Mouse (Mus musculus) skeletal muscle tissue, adult 2 months (tissue): ENCODE measurements around the gene Vmac.
A peak's percentile ranks its signal among the peaks of the same experiment; 100 is the strongest.

Source experiments
- DNase-seq: peaks from one replicate; pipeline ENCODE4 v3.0.0-alpha.2; 2012; ENCODE audit warnings: low read depth, low spot score

Vmac gene

DNA sequence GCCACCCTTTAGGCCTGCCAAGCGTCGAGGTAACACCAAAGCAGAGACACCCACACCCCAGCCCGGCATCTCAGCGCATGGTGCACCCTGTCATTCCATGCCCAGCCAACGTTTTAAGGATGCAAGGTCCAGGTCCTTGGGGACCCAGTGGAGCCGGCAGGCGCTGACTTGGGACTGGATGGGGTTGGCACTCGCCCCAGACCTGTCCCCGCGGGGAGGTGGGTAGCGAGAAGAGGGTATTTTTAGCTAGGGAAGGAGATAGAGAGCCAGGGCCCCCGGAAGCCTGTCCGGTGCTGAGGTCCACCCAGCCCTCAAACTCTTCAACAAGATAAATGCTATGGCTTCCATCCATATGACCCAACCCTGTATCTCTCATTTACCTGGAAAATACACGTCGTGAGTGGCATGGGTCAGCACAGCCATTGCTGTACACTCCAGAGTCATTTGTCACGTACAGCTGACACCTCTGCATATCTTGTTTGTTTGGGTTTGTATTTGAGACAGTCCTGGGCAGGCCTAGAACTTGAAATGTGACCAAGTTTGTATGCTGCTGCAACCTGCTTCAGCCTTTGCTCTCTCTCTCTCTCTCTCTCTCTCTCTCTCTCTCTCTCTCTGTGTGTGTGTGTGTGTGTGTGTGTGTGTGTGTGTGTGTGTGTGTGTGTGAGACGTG, 22.4 kb upstream of the Vmac start:
- DNase-seq, result no peak

DNA sequence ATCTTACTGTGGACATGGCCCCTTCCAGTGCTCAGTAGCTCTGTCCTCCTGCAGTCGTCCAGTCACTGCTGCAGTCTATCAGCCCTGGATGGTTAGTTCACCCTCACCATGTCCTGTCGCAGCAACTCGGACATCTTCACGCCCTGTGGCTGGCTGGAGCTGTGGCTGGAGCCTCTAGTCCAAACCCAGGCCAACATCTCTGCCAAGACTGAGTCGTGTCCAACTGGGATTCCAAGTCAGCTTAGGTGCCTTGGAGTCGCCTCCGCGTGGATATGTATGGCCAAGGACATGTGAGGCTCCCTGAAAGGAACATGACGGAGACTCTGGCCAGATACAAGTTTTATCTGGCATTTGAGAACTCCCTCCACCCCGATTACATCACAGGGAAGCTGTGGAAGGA, 20.4 kb upstream of the Vmac start:
- DNase-seq, result no peak

DNA sequence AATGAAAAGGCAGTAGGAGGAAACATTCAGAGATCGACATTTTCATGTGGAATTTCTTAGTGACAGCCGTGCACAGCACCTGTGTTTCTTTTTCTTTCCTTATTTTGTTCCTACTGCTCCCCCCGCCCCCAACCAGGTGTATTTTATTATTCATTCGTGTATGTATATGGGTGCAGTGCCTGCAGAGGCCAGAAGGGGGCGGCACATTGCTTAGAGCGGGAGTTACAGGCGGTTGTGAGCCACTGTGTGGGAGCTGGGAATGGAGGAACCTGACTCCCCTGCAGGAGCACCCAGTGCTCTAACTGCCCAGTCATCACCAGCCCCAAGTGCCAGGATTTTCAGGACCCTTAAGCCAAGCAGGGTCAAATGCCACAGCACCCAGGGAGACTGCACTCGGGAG, 18.7 kb upstream of the Vmac start:
- no peak for DNase-seq

DNA sequence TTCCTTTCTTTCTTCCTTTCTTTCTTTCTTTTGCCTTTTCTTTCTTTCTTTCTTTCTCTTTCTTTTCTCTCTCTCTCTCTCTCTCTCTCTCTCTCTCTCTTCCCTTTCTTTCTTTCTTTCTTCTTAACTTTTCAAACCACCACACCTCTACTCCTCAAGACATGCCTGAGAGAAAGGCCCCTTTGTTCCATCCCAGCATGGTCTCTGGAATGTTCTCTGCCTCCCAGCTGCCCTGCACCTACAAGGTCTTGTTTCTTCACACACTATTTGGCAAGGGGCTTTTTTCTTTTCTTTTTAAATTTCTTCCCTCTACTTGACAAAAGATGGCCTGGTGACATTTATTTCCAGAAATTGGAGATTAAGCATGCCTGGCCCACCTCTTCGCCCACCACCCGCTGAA, 11.8 kb upstream of the Vmac start:
- DNase-seq, result no peak

DNA sequence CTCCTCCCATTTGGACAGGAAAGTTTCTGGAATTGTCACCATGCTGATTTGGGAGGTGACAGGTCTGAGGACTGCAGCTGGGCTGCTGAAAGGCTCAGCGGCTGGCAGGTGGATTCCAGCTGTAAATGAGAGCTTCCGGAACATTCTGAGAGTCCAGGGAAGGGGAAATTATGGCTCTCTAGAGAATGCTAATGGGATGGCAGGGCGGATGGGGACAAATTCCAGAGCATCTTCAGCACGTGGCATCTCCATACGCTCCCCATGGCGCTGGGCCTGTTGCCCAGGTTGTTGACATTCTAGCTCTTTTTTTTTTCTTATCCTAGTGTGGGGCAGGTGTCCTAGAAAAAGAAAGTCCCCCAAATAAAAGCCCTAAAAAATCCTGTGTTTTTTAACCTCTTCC, 11.3 kb upstream of the Vmac start:
- no peak for DNase-seq

DNA sequence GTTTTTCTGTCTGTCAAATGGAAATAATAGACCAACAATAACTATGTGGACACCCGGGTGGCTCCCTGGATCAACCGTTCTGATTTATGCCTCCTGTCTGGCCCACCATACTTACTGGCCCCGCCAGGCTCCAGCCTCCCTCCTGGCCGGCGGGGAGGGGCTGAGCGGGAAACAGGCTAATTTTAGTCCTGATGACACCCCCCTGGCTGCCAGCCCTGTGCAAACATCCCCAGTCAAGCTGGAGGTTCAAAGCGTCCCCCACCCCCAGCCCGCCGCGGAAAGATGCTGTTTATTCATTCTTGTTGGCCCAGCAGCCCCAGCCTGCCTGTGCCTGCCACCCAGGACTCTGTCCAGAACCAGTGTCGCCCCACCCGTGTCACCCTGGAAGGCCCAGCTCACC, 10.3 kb upstream of the Vmac start:
- no peak for DNase-seq

DNA sequence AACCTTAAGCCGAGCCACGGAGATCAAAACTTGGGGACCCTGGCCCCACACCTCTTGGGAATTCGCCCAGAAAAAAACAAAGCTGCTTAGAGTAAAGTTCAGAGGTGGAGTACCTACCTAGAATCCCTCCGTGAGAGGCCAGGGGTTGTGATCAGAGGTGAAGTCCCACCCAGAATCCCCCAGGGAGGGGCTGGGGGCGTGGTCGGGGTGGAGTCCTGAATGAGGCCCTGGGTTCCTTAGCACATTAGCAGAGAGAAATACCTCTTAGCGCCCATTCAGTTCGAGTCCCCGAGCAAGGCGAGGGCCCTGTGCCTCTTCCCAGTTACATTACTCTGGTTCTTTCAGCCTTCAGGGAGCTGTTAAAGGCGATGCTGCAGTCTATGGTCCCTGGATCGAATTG, 9.8 kb upstream of the Vmac start:
- no peak for DNase-seq

DNA sequence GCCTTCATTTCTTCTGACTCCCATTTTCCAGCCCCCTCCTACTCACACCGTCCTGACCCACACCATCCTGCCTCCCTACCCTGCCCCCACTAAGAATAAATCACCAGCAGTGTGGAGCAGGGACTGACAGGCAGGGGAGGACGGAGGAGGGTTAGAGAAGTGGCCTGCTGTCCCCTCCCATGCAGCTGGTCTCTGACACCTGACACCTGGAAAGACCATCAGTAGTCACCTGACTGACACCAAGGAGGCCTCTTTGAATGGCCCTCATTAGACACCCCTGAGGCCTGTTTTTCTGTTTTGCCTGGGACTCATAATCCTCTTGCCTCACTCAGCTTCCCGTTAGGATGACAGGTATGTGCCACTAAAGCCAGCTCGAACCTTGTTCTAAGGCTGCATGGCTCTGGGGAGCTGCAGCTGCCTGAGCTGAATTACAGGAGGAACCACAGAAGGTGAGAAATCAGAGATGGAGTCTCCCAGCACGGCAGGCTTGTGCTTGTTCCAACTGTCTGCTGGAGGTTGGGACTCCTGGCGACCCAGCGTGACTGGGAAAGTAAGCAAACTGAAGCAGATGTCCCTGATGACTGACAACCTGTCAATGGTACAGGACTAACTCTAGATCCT, 9.3 kb upstream of the Vmac start:
- no peak for DNase-seq

DNA sequence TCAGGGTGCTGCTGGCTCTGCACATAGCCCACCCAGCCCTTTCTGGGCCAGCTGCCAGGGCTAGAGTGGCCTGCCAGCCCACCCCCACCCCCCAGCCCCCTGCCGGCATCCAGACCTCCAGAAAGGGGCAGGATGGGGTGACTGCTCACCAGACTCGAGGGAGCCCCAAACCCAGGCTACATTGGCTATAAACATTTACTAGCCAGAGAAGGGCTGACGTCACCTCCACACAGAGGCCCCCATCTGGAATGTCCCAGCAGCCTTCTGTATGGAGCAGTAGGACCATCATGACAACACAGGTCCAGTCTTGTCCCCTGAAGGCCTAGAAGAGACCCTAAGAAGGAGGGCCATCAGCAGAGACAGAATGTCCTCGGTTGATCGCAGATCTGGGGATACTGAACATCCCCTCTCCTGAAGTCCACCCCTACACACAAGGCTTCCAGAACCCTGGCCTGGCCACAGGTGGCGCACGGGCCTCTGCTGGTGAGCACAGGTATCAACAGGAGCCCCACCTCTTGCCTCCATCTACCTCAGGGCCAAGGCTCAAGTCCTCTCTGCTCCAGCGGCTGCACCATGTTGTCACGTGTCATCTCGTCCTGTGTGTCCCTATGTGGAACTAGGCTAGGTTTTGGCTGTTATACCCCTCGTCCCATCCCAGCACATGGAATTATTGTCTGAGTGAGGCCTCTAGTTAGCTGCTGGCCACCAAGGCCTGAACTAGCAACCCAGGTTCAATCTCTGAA, 5.8 kb upstream of the Vmac start:
- DNase-seq, result no peak

DNA sequence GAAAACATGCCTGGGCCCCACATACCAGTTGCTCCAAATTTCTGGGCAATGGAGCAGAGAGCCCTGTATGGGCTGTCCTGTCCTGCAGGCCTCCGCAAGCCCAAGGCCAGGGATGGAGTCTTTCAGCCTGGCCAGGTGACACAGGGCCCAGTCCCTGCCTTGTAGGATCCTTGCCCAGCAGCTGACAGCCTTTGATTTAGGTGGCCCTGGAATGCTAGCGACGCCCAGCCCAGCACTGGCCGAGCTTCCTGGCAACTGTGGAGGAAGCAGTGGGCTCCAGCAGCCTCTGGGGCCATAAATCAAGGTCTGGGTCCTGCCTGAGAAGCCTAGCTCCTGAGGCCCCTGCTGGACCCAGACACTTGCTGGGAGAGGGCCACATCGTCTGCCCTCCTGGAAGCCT, 4.6 kb upstream of the Vmac start:
- peak; percentile 70 for DNase-seq

DNA sequence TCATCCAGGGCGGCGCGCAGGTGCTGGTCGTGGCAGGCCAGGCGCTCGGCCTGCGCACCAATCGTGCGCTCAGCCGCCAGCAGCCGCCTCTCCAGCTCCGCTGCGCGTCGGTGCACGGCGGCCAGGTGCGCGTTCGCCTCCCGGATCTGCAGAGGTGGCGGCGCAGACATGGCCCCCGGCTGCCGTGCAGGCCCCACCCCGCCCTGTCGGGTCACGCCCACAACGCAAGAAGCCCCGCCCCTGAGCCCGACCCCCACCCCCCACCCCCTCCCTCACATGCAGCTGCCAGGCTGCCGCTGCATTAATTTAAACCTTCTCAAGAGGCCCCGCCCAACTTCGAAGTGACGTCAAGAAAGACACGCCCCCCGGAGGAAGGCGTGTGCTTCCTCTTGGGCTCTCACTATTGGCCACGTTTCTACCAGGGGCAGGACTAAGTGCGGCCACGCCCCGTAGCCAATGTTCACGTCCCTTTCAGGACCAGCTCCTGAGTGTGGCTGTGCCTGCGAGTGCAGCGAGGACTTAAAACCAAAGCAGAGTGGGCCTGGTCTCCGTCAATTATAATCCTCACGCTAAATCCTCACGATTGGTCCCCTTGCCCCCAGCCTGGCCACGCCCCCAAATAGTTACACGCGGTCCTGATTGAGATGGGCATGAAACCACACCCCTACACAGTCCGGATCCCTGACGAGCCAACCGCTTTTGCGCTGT, 1.0 kb downstream of the Vmac start:
- peak; percentile 99 for DNase-seq

DNA sequence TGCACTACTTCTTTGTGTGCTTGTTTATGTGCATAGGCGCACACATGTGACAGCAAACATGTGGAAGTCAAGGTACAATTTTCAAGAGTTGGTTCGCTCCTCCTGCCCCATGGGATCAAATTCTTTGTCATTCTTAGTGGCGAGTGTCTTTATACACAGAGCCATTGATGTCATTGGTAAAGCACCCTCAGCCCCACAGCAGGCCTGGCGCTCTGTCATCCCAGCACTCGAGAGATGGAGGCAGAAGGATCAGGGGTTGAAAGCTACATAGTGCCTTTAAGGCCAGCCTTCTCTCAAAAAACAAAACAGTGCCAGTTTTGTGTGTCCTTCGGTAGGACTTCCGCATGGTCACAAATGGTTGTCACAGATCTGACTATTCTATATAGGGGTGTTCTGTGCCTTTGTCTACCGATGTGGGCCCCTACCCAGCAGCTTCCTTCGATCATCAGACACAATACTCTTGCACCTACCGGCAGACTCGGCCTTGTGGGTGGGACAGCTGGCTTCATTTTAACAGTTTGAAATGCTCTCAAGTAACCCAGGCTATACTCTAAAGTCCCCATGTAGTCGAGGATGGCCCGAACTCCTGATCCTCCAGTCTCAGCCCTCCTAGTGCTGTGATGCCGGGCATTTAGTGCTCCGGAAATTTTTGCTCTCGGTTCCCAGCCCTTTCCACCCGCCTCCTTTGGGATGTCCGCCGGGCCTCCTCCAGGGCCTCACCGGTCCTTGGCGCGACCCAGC, 1.7 kb downstream of the Vmac start:
- DNase-seq, result no peak

DNA sequence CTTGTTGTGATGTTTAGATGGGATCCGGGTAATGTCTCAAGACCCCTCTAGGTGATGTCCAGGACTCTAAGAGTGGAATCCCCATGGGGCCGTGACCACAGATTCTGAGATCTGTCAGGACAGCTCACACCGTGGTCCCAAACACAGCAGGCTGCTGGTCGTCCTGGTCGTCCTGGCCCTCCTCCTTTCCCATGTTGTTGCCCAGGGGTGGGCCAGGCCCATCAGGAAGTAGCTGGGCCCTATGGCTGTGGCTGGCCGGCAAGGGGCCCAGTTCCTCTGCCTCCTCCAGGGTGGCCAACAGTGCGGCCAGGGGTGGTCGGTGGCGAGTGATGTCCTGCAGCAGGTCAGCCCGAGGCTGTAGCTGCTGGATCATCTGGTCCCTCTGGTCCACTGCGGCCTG, 2.5 kb downstream of the Vmac start:
- DNase-seq, result no peak

DNA sequence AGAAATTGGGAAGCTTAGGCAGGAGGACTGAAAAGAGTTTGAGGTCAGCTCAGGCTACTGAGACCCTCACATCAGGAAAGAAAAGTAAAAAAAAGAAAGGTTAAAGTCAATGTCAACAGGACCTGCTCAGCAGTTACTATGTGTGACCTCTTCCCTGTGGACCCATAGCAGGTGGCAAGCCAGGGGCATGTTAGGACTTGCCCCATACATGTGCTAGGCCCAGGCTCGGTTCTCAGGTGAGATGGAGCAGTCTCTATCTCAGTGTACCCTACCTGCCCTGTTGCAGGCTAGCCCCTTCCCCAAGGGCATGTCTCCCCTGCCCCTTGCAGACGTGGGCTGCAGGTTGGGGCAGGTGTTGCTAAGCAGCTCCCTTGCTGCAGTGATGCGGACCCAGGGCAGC, 8.1 kb downstream of the Vmac start:
- no peak for DNase-seq

DNA sequence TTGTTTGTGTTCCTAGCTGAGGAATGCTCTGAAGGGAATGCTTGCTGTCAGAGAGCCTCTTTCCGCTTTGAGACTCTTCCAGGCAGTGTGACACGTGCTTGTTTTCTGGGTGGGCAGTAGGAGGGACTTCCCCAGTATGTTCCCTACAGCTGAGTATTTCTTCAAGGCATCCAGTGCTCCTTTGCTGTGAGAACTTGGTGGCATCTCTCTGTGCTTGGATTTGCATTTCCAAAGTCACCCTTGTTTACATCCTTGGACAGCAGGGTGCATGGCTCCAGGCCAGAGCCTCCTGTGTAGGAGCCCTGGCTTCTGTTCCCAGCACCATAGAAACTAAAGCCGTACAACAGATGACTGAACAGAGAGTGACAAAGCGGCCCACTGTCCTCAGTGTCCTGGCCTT, 9.1 kb downstream of the Vmac start:
- no peak for DNase-seq

DNA sequence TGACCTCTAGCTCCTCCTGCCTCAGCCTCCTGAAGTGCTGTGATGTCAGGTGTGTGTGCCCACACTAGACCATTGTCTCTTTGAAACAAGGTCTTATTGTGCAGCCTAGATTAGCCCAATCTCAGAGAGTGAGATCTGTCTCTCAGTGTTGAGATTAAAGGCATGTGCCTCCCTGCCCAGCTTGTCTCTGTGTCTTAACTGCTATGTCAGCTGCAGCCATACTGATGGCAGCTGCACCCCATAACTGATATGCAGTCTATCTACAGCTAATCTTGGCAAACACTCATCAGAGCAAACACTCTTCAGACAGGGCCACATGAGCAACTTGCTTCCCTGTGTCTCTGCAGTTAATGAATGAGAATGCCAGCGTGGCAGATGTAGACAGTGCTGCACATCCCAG, 11.3 kb downstream of the Vmac start:
- DNase-seq, result no peak

DNA sequence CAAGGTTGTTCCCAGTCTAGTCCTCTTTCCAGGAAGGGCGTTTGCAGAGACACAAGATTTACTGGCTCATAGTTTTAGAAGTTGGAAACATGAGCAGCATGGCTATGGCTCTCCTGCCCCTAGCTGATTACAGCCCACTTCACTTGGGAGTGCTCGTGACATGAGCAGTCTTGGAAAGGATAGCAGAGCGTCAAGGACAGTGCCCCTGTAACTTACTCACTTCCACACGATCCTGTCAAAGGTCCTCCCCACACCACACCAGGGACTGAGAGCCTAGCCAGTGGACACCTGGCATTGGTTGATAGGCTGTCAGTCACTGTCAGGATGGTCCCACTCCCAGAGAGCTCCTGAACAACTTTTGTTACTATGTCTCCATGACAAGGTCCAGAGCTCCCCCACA, 14.8 kb downstream of the Vmac start:
- DNase-seq, result no peak

DNA sequence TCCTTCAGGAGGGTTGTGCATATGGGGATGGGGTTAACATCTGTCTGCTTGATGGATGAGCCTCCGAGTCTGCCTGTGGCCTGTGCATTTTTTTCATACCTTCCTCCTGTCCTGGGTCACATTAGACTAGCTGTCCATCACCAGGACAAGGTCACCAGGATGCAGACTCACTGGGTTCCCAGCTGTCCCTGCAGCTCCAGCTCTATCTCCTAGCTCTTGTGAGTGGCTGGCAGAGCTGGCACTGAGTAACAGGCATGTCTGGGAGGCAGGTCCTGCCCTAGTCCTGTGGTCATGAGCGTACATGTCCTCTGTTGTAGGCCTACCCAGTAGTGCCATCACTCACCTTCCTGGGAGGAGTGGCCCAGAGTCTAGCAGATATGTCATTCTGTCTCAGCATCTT, 17.4 kb downstream of the Vmac start:
- no peak for DNase-seq

DNA sequence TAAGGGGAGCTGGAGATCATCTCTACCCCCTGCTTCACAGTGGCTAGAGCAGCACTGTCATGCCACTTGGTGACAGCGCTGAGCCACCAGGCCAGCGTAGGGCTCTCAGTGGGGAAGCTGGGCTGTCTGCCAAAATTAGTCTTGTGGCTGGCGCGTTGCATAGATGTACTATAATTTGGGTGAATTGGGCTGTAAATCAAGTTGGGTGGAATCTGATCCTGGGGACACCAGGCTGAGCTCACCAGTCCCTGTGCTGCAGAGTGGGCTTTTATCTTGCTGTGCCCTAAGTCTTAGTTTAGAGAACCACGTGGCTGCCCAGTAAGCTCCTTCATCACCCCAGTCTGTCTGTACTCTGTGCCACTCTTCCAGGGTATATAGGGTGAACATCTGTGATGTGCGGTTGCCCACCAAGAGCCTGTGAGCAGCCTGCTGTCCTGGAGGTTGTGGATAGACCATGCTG, 23.9 kb downstream of the Vmac start:
- peak; percentile 83 for DNase-seq

DNA sequence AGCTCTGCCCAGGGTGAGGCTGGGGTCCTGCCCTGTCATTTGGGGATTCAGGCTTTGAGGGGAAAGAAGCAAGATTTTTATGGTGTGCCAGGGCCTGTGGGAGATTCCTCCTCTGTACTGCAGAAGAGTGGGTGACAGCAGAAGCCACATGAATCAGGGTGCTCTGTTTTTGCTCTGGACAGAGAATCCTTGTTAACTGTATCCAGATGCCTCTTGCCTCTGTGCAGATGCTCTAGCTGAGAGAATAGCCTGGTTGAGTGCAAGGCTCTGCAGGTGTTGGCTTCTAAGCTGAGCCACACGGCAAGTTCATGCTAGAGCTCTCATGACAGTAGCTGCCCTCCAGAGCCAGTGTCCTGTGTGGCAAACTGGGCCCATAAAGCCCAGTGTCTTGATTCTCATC, 24.4 kb downstream of the Vmac start:
- DNase-seq, result no peak

DNA sequence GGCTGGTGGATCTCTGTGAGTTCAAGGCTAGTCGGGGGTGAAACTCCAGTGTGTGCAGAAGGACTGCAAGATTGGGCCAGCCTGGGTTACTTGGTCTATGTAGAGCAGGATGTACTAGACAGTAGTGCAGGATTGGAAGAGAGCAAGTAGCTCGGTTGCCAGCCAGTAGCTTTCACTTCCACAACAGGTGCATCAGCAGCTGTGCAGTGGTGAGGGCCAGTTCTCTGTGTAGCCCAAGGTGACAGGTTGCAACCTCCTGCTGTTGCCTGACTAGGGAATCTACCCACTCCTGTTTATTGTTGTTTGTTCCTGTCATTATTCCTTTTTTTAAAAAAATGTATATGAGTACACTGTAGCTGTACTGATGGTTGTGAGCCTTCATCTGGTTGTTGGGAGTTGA, 29.1 kb downstream of the Vmac start:
- no peak for DNase-seq

DNA sequence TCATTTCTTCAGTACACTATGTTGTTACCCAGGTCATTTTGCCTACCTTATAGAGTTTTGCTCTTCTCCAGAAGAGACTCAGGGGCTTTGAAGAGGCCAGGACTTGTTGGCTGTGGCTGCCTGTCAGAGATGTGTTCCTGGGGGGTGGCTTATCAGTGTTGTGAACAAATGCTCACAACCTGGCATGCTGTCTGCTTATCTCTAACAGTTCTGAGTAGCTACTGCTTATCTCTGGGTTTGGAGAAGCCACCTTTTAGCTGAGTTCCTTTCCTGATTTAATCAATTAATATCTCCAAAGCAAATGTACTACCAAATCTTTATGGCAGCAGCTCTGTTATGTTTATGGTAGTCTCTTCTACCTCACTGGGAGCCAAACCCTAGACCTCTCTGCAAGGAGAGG, 29.8 kb downstream of the Vmac start:
- DNase-seq, result no peak
